ENCODE assay signal across 9 mouse cellular contexts in genomic region chr15:86007690-86008121, GRCm38 (mm10). TPM values are rescaled to one million over a fixed set of nuclear protein-coding genes. Genes with fewer than 3 reads are reported as not detected.
DNase-seq lines count a peak whose midpoint lies in the region; ATAC-seq and TF ChIP-seq lines count a peak whose summit lies in the region.
"Had no signal": no experiment of that assay in that cellular context is flagged by ENCODE, and none has a peak within 500 bp of the region (broad histone marks: within the 10 kb centered on the region; RNA-seq: fewer than 3 reads in every experiment).

No protein-coding gene starts in this region.

- TF ChIP-seq CTCF in heart, postnatal 0 days (IDR thresholded peaks at IDR 0.05; ENCODE audit: low read depth) = no peak

- H3K9me3 ChIP-seq in hindbrain, embryonic 12.5 days (replicated peaks) = no peaks in the 10 kb centered on the region
- no peaks in the 10 kb centered on the region for H3K9me3 ChIP-seq in hindbrain, embryonic 11.5 days (ENCODE audit: control insufficient read depth, low read length)
- H3K9me3 ChIP-seq in heart, postnatal 0 days (replicated peaks; ENCODE audit: control insufficient read depth, low read length) = no peaks in the 10 kb centered on the region
- no peaks in the 10 kb centered on the region for H3K9me3 ChIP-seq in limb, embryonic 15.5 days

- H3K27me3 ChIP-seq in hindbrain, embryonic 12.5 days = peaks cover 17% of the 10 kb centered on the region
- H3K27me3 ChIP-seq in hindbrain, embryonic 11.5 days (ENCODE audit: control insufficient read depth, insufficient read depth, low read length) = 0 out of 2 replicates have a peak, but pooled peaks cover 2% of the 10 kb centered on the region
- no peaks in the 10 kb centered on the region for H3K27me3 ChIP-seq in heart, postnatal 0 days (ENCODE audit: control insufficient read depth, insufficient read depth, low read length)
- no peaks in the 10 kb centered on the region for H3K27me3 ChIP-seq in limb, embryonic 15.5 days

- WGBS in hindbrain, embryonic 12.5 days = 24% methylated on average over 6 of the region's 6 CpGs
- WGBS in hindbrain, embryonic 11.5 days = 18% methylated on average over 6 of the region's 6 CpGs
- WGBS in heart, postnatal 0 days = 5% methylated on average over 6 of the region's 6 CpGs
- 9% methylated on average over 6 of the region's 6 CpGs for WGBS in limb, embryonic 15.5 days

- no peak overlapping the region for H3K9ac ChIP-seq in hindbrain, embryonic 12.5 days
- H3K9ac ChIP-seq in hindbrain, embryonic 11.5 days (ENCODE audit: low read depth, low read length) = no peak overlapping the region
- no peak overlapping the region; the same call in 1 of the 2 replicates for H3K9ac ChIP-seq in heart, postnatal 0 days (replicated peaks; ENCODE audit: low read depth, low read length)
- no peak overlapping the region for H3K9ac ChIP-seq in limb, embryonic 15.5 days
- H3K9ac ChIP-seq: liver, embryonic 14.5 days had no signal

- 0 out of 2 replicates have a peak overlapping the region, but pooled peaks have one; percentile 4 for H3K4me2 ChIP-seq in hindbrain, embryonic 12.5 days (replicated peaks)
- H3K4me2 ChIP-seq in hindbrain, embryonic 11.5 days (replicated peaks; ENCODE audit: low read depth, low read length) = no peak overlapping the region
- peak overlapping the region; percentile 49 for H3K4me2 ChIP-seq in heart, postnatal 0 days (ENCODE audit: low read depth, low read length)
- no peak overlapping the region for H3K4me2 ChIP-seq in limb, embryonic 15.5 days

- no peaks in the 10 kb centered on the region for H3K36me3 ChIP-seq in hindbrain, embryonic 12.5 days
- no peaks in the 10 kb centered on the region; the same call in 1 of the 2 replicates for H3K36me3 ChIP-seq in hindbrain, embryonic 11.5 days (ENCODE audit: control insufficient read depth, insufficient read depth, low read length)
- no peaks in the 10 kb centered on the region for H3K36me3 ChIP-seq in heart, postnatal 0 days (replicated peaks; ENCODE audit: control insufficient read depth, insufficient read depth, low read length)
- H3K36me3 ChIP-seq in limb, embryonic 15.5 days = no peaks in the 10 kb centered on the region

- no peak for DNase-seq in hindbrain, embryonic 11.5 days (ENCODE audit: low spot score)
- peak; percentile 69 for DNase-seq in ZHBTc4 (ENCODE audit: low read depth, low spot score)
- peak; percentile 65 for DNase-seq in heart, postnatal 0 days (ENCODE audit: low spot score)
- peak; percentile 61 for DNase-seq in thymus, postnatal 4 days
- DNase-seq in cerebellum, adult 9-11 months = no peak
- no peak for DNase-seq in spleen, adult 12 weeks (ENCODE audit: low spot score)

- no peak overlapping the region for H3K4me3 ChIP-seq in hindbrain, embryonic 12.5 days
- H3K4me3 ChIP-seq in hindbrain, embryonic 11.5 days (ENCODE audit: low read depth, low read length) = no peak overlapping the region
- H3K4me3 ChIP-seq in heart, postnatal 0 days (ENCODE audit: low read depth, low read length) = no peak overlapping the region
- H3K4me3 ChIP-seq in limb, embryonic 15.5 days = no peak overlapping the region

- H3K4me1 ChIP-seq in hindbrain, embryonic 12.5 days = peaks cover 32% of the 10 kb centered on the region
- peaks cover 12% of the 10 kb centered on the region for H3K4me1 ChIP-seq in hindbrain, embryonic 11.5 days (replicated peaks; ENCODE audit: control insufficient read depth, insufficient read depth, low read length)
- H3K4me1 ChIP-seq in heart, postnatal 0 days (ENCODE audit: control insufficient read depth, insufficient read depth) = peaks cover 21% of the 10 kb centered on the region
- peaks cover 13% of the 10 kb centered on the region for H3K4me1 ChIP-seq in limb, embryonic 15.5 days

- no peak overlapping the region for H3K27ac ChIP-seq in hindbrain, embryonic 12.5 days
- H3K27ac ChIP-seq in hindbrain, embryonic 11.5 days (ENCODE audit: low read depth, low read length) = no peak overlapping the region
- H3K27ac ChIP-seq in heart, postnatal 0 days (ENCODE audit: low read depth) = peak overlapping the region; percentile 43
- peak overlapping the region; percentile 43; the same call in 1 of the 2 replicates for H3K27ac ChIP-seq in limb, embryonic 15.5 days
- H3K27ac ChIP-seq: liver, embryonic 14.5 days had no signal

- no peak for ATAC-seq in hindbrain, embryonic 12.5 days (ENCODE audit: low FRiP score)
- no peak for ATAC-seq in hindbrain, embryonic 11.5 days (ENCODE audit: low FRiP score)
- peak; percentile 60 for ATAC-seq in heart, postnatal 0 days (ENCODE audit: insufficient read depth, low read depth)
- no peak for ATAC-seq in limb, embryonic 15.5 days (ENCODE audit: insufficient number of reproducible peaks, low FRiP score, low TSS enrichment, low read depth)

- no peak for TF ChIP-seq EP300 in heart, postnatal 0 days (IDR thresholded peaks at IDR 0.05; ENCODE audit: low read depth)

RNA-seq across cellular contexts. Expression of gene Celsr1, which starts 25.9 kb away (rescaled TPM):
- 3.4 and 4.3 TPM in 2 replicates for polyA plus RNA-seq in hindbrain, embryonic 12.5 days (2016; fragmentation: Nextera tagmentation; extraction: Ambion mirVana)
- polyA plus RNA-seq in hindbrain, embryonic 11.5 days (2014; fragmentation: Nextera tagmentation; extraction: Ambion mirVana) = 4.6 and 5.1 TPM in 2 replicates
- total RNA-seq in heart, postnatal 0 days (2014; rRNA removed; ENCODE audit: low replicate concordance) = 17.4 and 18.0 TPM in 2 replicates
- 0.80 and 0.97 TPM in 2 replicates for polyA plus RNA-seq in heart, postnatal 0 days (2015; fragmentation: Nextera tagmentation; extraction: Ambion mirVana)
- 2.7 and 3.6 TPM in 2 replicates for polyA plus RNA-seq in limb, embryonic 15.5 days (2015; fragmentation: Nextera tagmentation; extraction: Ambion mirVana)

RNA-seq across cellular contexts. Expression of gene Gramd4, which starts 49.8 kb away (rescaled TPM):
- polyA plus RNA-seq in hindbrain, embryonic 12.5 days (2016; fragmentation: Nextera tagmentation; extraction: Ambion mirVana) = 32.5 and 35.2 TPM in 2 replicates
- 8.7 and 10.1 TPM in 2 replicates for polyA plus RNA-seq in hindbrain, embryonic 11.5 days (2014; fragmentation: Nextera tagmentation; extraction: Ambion mirVana)
- 31.8 and 35.0 TPM in 2 replicates for total RNA-seq in heart, postnatal 0 days (2014; rRNA removed; ENCODE audit: low replicate concordance)
- polyA plus RNA-seq in heart, postnatal 0 days (2015; fragmentation: Nextera tagmentation; extraction: Ambion mirVana) = 15.4 and 16.2 TPM in 2 replicates
- 15.6 and 22.0 TPM in 2 replicates for polyA plus RNA-seq in limb, embryonic 15.5 days (2015; fragmentation: Nextera tagmentation; extraction: Ambion mirVana)

Comparison
In these comparisons a context has a peak if more than half of its experiments do, and no peak if none do; other contexts are left out.
1. H3K4me2 ChIP-seq: peak in hindbrain, embryonic 12.5 days (single experiment) and heart, postnatal 0 days (single experiment); none in hindbrain, embryonic 11.5 days (single experiment) and limb, embryonic 15.5 days (single experiment).
2. H3K27ac ChIP-seq: peak in heart, postnatal 0 days (single experiment) and limb, embryonic 15.5 days (single experiment); none in hindbrain, embryonic 12.5 days (single experiment) and hindbrain, embryonic 11.5 days (single experiment).
3. DNase-seq: peak in ZHBTc4 (single experiment), heart, postnatal 0 days (single experiment) and thymus, postnatal 4 days (single experiment); none in hindbrain, embryonic 11.5 days (single experiment), cerebellum, adult 9-11 months (single experiment) and spleen, adult 12 weeks (single experiment).